Comparison of ENCODE assay signal across 9 mouse cellular contexts in genomic region chr2:101525503-101526381, GRCm38 (mm10).
DNase-seq lines count a peak whose midpoint lies in the region; ATAC-seq and TF ChIP-seq lines count a peak whose summit lies in the region.
"Had no signal": no experiment of that assay in that cellular context is flagged by ENCODE, and none has a peak within 500 bp of the region (broad histone marks: within the 10 kb centered on the region; RNA-seq: fewer than 3 reads in every experiment).

No protein-coding gene starts in this region.

- H3K9me3 ChIP-seq in hindbrain, embryonic 16.5 days (ENCODE audit: control insufficient read depth, low read length), result no peaks in the 10 kb centered on the region
- no peaks in the 10 kb centered on the region for H3K9me3 ChIP-seq in limb, embryonic 14.5 days (ENCODE audit: control insufficient read depth, low read length)
- H3K9me3 ChIP-seq: embryonic facial prominence, embryonic 15.5 days had no signal

- no peaks in the 10 kb centered on the region for H3K27me3 ChIP-seq in kidney, adult 2 months (replicated peaks; ENCODE audit: control insufficient read depth, insufficient read depth, low read length)
- H3K27me3 ChIP-seq in hindbrain, embryonic 16.5 days (replicated peaks; ENCODE audit: control insufficient read depth, insufficient read depth, low read length), result no peaks in the 10 kb centered on the region
- no peaks in the 10 kb centered on the region for H3K27me3 ChIP-seq in limb, embryonic 14.5 days (ENCODE audit: control insufficient read depth, insufficient read depth, low read length)
- H3K27me3 ChIP-seq: embryonic facial prominence, embryonic 15.5 days had no signal

- H3K4me3 ChIP-seq in kidney, adult 2 months (ENCODE audit: insufficient read depth, low read depth, low read length), result no peak overlapping the region
- H3K4me3 ChIP-seq in hindbrain, embryonic 16.5 days (ENCODE audit: low read length), result no peak overlapping the region
- no peak overlapping the region for H3K4me3 ChIP-seq in limb, embryonic 14.5 days (replicated peaks; ENCODE audit: low read length)
- H3K4me3 ChIP-seq: embryonic facial prominence, embryonic 15.5 days had no signal

- TF ChIP-seq CTCF in kidney, adult 2 months (conservative IDR thresholded peaks at IDR 0.05; ENCODE audit: insufficient read depth, insufficient read length, low read depth, low read length), result peak; percentile 52

- H3K27ac ChIP-seq in kidney, adult 2 months (ENCODE audit: insufficient read depth, low read depth, low read length), result no peak overlapping the region
- H3K27ac ChIP-seq in hindbrain, embryonic 16.5 days (ENCODE audit: low read depth, low read length), result no peak overlapping the region
- H3K27ac ChIP-seq in limb, embryonic 14.5 days (replicated peaks; ENCODE audit: low read depth, low read length), result no peak overlapping the region
- H3K27ac ChIP-seq: embryonic facial prominence, embryonic 15.5 days had no signal

- no peaks in the 10 kb centered on the region for H3K36me3 ChIP-seq in kidney, adult 2 months (ENCODE audit: control insufficient read depth, insufficient read depth, low read length)
- H3K36me3 ChIP-seq in hindbrain, embryonic 16.5 days (ENCODE audit: control insufficient read depth, insufficient read depth, low read length), result no peaks in the 10 kb centered on the region
- no peaks in the 10 kb centered on the region for H3K36me3 ChIP-seq in limb, embryonic 14.5 days (ENCODE audit: control insufficient read depth, insufficient read depth, low read length)
- H3K36me3 ChIP-seq: embryonic facial prominence, embryonic 15.5 days had no signal

- peak; percentile 84 for ATAC-seq in hindbrain, embryonic 16.5 days
- peak; percentile 47; the same call in 1 of the 2 replicates for ATAC-seq in limb, embryonic 14.5 days (ENCODE audit: low FRiP score, low read depth)
- no peak for ATAC-seq in activated CD4-positive, CD25-positive, alpha-beta regulatory T cell, adult 4 months

- no peak overlapping the region for H3K9ac ChIP-seq in hindbrain, embryonic 16.5 days (ENCODE audit: low read depth, low read length)
- no peak overlapping the region for H3K9ac ChIP-seq in limb, embryonic 14.5 days (ENCODE audit: low read depth, low read length, severe bottlenecking)
- H3K9ac ChIP-seq: embryonic facial prominence, embryonic 15.5 days had no signal

- DNase-seq in kidney, adult 2 months, result peak; percentile 39
- DNase-seq in kidney, adult 11 months, result no peak
- DNase-seq in adrenal gland, adult 2 months, result peak; percentile 19
- peak; percentile 74 for DNase-seq in embryo, embryonic 11 days
- DNase-seq in limb, embryonic 14.5 days (ENCODE audit: low spot score), result peak; percentile 70
- DNase-seq in right cerebral cortex, postnatal 10 days (ENCODE audit: low spot score in 2 of 2), result peak; percentile 82 to 85

- no peak for TF ChIP-seq POLR2A in kidney, adult 2 months (IDR thresholded peaks at IDR 0.05; ENCODE audit: low read depth, low read length)
- TF ChIP-seq POLR2A in limb, embryonic 14.5 days (IDR thresholded peaks at IDR 0.05; ENCODE audit: borderline replicate concordance, extremely low read depth, insufficient read depth, insufficient read length), result no peak

- H3K4me2 ChIP-seq in hindbrain, embryonic 16.5 days (ENCODE audit: low read length), result no peak overlapping the region
- no peak overlapping the region for H3K4me2 ChIP-seq in limb, embryonic 14.5 days (replicated peaks; ENCODE audit: low read depth, low read length, severe bottlenecking)
- H3K4me2 ChIP-seq: embryonic facial prominence, embryonic 15.5 days had no signal

- WGBS in kidney, adult 2 months, result 74% methylated on average over 6 of the region's 6 CpGs
- WGBS in hindbrain, embryonic 16.5 days, result 73% methylated on average over 6 of the region's 6 CpGs
- 72% methylated on average over 6 of the region's 6 CpGs for WGBS in limb, embryonic 14.5 days

- H3K4me1 ChIP-seq in kidney, adult 2 months (ENCODE audit: control insufficient read depth, insufficient read depth, low read length), result no peaks in the 10 kb centered on the region
- no peaks in the 10 kb centered on the region for H3K4me1 ChIP-seq in hindbrain, embryonic 16.5 days (ENCODE audit: control insufficient read depth, insufficient read depth, low read depth, low read length)
- no peaks in the 10 kb centered on the region for H3K4me1 ChIP-seq in limb, embryonic 14.5 days (ENCODE audit: control insufficient read depth, insufficient read depth, low read length)
- H3K4me1 ChIP-seq: embryonic facial prominence, embryonic 15.5 days had no signal
